Mouse (Mus musculus): ENCODE data around the gene Cdk19. TPM values are rescaled to one million over a fixed set of nuclear protein-coding genes. Genes with fewer than 3 reads are reported as not detected.
A peak's percentile ranks its signal among the peaks of the same experiment; 100 is the strongest.

Cdk19 gene
- total and polyA plus RNA-seq, 2 experiments from 2014 or later, result 3.9 to 11.8 TPM

- Histone ChIP-seq H3K27me3 (ENCODE audit: insufficient read depth, low read length) (no peaks in the 10 kb centered on the region), H3K4me2 (ENCODE audit: low read depth, low read length, poor library complexity, severe bottlenecking) (no peak overlapping the region), H3K27ac (ENCODE audit: low read depth, low read length) (no peak overlapping the region), H3K9ac (replicated peaks; ENCODE audit: low read length, poor library complexity, severe bottlenecking) (no peak overlapping the region), H3K36me3 (ENCODE audit: insufficient read depth, low read length) (no peaks in the 10 kb centered on the region), H3K9me3 (ENCODE audit: low read length) (no peaks in the 10 kb centered on the region), H3K4me3 (ENCODE audit: low read depth, low read length) (no peak overlapping the region), H3K4me1 (ENCODE audit: insufficient read depth, low read length) (no peaks in the 10 kb centered on the region)
- no peak for ATAC-seq (ENCODE audit: low FRiP score)
- no peak for DNase-seq (ENCODE audit: low spot score)
- 88% methylated on average over 5 of the region's 5 CpGs for WGBS
- TF ChIP-seq CTCF (IDR thresholded peaks at IDR 0.05), result no peak
Measured at GRCm38 (mm10) chr10:40515225-40515681, 175.9 kb downstream of the Cdk19 start.

- peaks cover 2% of the 10 kb centered on the region for H3K4me1 ChIP-seq (ENCODE audit: insufficient read depth, low read length)
- no peaks in the 10 kb centered on the region for H3K27me3 ChIP-seq (ENCODE audit: insufficient read depth, low read length)
- no peaks in the 10 kb centered on the region for H3K9me3 ChIP-seq (ENCODE audit: low read length)
- 24% methylated on average over 4 of the region's 4 CpGs for WGBS
- H3K4me3 ChIP-seq (ENCODE audit: low read depth, low read length), result no peak overlapping the region
- H3K27ac ChIP-seq (ENCODE audit: low read depth, low read length), result no peak overlapping the region
- no peak overlapping the region for H3K9ac ChIP-seq (replicated peaks; ENCODE audit: low read length, poor library complexity, severe bottlenecking)
- TF ChIP-seq CTCF (IDR thresholded peaks at IDR 0.05), result no peak
- no peaks in the 10 kb centered on the region for H3K36me3 ChIP-seq (ENCODE audit: insufficient read depth, low read length)
- ATAC-seq (ENCODE audit: low FRiP score), result peak; percentile 65; the same call in 1 of the 2 replicates
- DNase-seq (ENCODE audit: low spot score), result peak; percentile 53
- H3K4me2 ChIP-seq (ENCODE audit: low read depth, low read length, poor library complexity, severe bottlenecking), result no peak overlapping the region
Measured at GRCm38 (mm10) chr10:40516421-40516820, 177.1 kb downstream of the Cdk19 start.

GRCm38 (mm10) chr10:40519586-40519985 lies 180.2 kb downstream of the Cdk19 start:
- DNase-seq (ENCODE audit: low spot score) (peak; percentile 82), ATAC-seq (ENCODE audit: low FRiP score) (no peak)
- WGBS, result 63% methylated on average over 4 of the region's 4 CpGs
- Histone ChIP-seq H3K27ac (ENCODE audit: low read depth, low read length) (no peak overlapping the region), H3K27me3 (ENCODE audit: insufficient read depth, low read length) (no peaks in the 10 kb centered on the region), H3K9ac (replicated peaks; ENCODE audit: low read length, poor library complexity, severe bottlenecking) (no peak overlapping the region), H3K4me1 (ENCODE audit: insufficient read depth, low read length) (peaks cover 4% of the 10 kb centered on the region), H3K36me3 (ENCODE audit: insufficient read depth, low read length) (no peaks in the 10 kb centered on the region), H3K9me3 (ENCODE audit: low read length) (no peaks in the 10 kb centered on the region), H3K4me3 (ENCODE audit: low read depth, low read length) (no peak overlapping the region), H3K4me2 (ENCODE audit: low read depth, low read length, poor library complexity, severe bottlenecking) (no peak overlapping the region)
- TF ChIP-seq CTCF (IDR thresholded peaks at IDR 0.05), result no peak

- Histone ChIP-seq H3K4me2 (ENCODE audit: low read depth, low read length, poor library complexity, severe bottlenecking) (0 out of 2 replicates have a peak overlapping the region, but pooled peaks have one; percentile 8), H3K27ac (ENCODE audit: low read depth, low read length) (no peak overlapping the region), H3K9me3 (ENCODE audit: low read length) (no peaks in the 10 kb centered on the region), H3K36me3 (ENCODE audit: insufficient read depth, low read length) (no peaks in the 10 kb centered on the region), H3K4me3 (ENCODE audit: low read depth, low read length) (no peak overlapping the region), H3K27me3 (ENCODE audit: insufficient read depth, low read length) (no peaks in the 10 kb centered on the region), H3K4me1 (ENCODE audit: insufficient read depth, low read length) (peaks cover 4% of the 10 kb centered on the region), H3K9ac (replicated peaks; ENCODE audit: low read length, poor library complexity, severe bottlenecking) (no peak overlapping the region)
- ATAC-seq (ENCODE audit: low FRiP score) (0 out of 2 replicates have a peak, but pooled peaks have one; percentile 22), DNase-seq (ENCODE audit: low spot score) (peak; percentile 41)
- WGBS, result 5% methylated on average over 12 of the region's 12 CpGs
- no peak for TF ChIP-seq CTCF (IDR thresholded peaks at IDR 0.05)
Measured at GRCm38 (mm10) chr10:40521579-40521978, 182.2 kb downstream of the Cdk19 start.

DNA sequence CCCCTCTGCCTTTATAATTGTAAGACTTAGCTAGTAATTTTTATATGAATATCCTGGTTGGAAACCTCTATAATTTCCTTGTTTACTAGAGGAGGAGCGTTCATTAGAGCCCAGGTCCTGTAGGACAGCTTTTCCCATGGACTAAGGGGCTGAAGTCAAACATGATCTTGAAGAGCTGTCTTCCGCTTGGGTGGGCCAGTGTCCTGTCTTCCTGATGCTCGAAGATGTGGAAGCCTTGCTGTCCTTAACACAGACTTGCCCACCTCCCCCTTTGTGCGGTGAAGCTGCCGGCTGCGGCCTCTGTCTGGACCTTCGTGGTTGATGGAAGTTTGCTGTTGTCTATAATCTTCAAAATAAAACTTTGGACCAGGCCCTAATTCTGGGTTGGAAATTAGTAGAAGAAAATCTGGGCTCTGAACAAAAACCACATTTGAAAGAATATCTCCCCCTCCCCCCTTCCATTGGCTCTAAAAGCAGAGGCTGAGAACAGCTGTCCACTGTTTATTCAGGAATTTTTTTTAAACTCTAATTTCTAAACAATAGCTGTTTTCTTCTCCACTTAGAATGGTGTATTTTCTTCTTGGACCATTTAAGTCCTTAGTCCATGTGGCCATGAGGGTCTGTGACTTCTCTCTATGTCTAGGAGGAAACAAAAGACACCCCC lies 184.1 kb downstream of the Cdk19 start:
- Histone ChIP-seq H3K27ac (ENCODE audit: low read depth, low read length) (no peak overlapping the region), H3K27me3 (ENCODE audit: insufficient read depth, low read length) (no peaks in the 10 kb centered on the region), H3K4me3 (ENCODE audit: low read depth, low read length) (no peak overlapping the region), H3K4me2 (ENCODE audit: low read depth, low read length, poor library complexity, severe bottlenecking) (no peak overlapping the region), H3K4me1 (ENCODE audit: insufficient read depth, low read length) (peaks cover 4% of the 10 kb centered on the region), H3K36me3 (ENCODE audit: insufficient read depth, low read length) (no peaks in the 10 kb centered on the region), H3K9me3 (ENCODE audit: low read length) (no peaks in the 10 kb centered on the region), H3K9ac (replicated peaks; ENCODE audit: low read length, poor library complexity, severe bottlenecking) (no peak overlapping the region)
- no peak for TF ChIP-seq CTCF (IDR thresholded peaks at IDR 0.05)
- DNase-seq (ENCODE audit: low spot score), result no peak
- ATAC-seq (ENCODE audit: low FRiP score), result no peak
- 73% methylated on average over 7 of the region's 7 CpGs for WGBS

DNA sequence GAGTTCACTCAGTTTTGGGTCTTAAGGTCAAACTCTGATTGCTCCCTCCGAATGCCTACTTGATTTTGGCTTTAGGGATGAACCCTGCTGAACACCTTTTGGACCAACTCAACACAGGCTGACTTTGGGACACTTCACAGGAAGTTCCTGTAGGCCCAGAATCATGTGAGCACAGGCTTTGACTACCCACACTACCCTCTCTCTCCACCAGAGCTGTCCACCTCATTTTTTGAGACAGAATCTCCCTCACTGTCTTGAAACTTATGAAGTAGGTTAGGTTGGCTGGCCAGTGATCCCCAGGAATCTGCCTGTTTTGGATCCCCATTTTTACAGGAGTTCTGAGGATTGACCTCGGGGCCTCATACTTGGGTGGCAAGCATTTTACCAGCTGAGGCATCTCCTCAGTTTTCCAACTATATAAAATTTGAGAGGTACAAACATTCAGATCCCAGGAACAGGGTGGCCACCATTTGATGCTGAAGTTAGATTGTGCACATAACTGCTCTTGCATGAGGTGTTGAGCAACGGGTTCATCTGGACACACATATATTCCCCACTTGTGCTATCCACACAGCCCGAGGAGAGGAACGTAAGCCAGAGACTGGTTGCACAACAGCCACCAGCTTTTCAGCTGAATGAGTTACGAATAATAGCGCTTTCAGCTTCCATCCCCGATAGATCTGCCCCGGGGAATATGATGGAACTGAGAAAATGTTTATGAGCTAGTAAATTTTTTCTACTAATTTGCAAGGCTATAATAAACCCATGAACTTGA lies 184.9 kb downstream of the Cdk19 start:
- no peak for TF ChIP-seq CTCF (IDR thresholded peaks at IDR 0.05)
- Histone ChIP-seq H3K36me3 (ENCODE audit: insufficient read depth, low read length) (no peaks in the 10 kb centered on the region), H3K4me1 (ENCODE audit: insufficient read depth, low read length) (peaks cover 4% of the 10 kb centered on the region), H3K4me3 (ENCODE audit: low read depth, low read length) (no peak overlapping the region), H3K9me3 (ENCODE audit: low read length) (no peaks in the 10 kb centered on the region), H3K9ac (replicated peaks; ENCODE audit: low read length, poor library complexity, severe bottlenecking) (no peak overlapping the region), H3K27me3 (ENCODE audit: insufficient read depth, low read length) (no peaks in the 10 kb centered on the region), H3K4me2 (ENCODE audit: low read depth, low read length, poor library complexity, severe bottlenecking) (no peak overlapping the region), H3K27ac (ENCODE audit: low read depth, low read length) (no peak overlapping the region)
- DNase-seq (ENCODE audit: low spot score), result no peak
- ATAC-seq (ENCODE audit: low FRiP score), result no peak
- WGBS, result 71% methylated on average over 9 of the region's 9 CpGs
